Mouse (Mus musculus) heart, embryonic 16.5 days (tissue): ENCODE measurements around the gene Zfp593. TPM values are rescaled to one million over a fixed set of nuclear protein-coding genes. Genes with fewer than 3 reads are reported as not detected.

ENCODE experiments used
- ATAC-seq: fragments of 200-750 bp; cut with Nextera tagmentation; replicated peaks from 2 replicates; pipeline ENCODE4 v1.8.0; 2017; ENCODE audit warnings: moderate number of reproducible peaks; ENCODE audit not compliant: insufficient read depth, low FRiP score; ENCODE audit errors: extremely low read depth
- H3K27ac ChIP-seq: fragments of 300-500 bp; sonication (generic); 2 replicates; pipeline ENCODE4 v1.5.1; 2014; ENCODE audit warnings: mild to moderate bottlenecking, low read length, control low read depth, moderate library complexity
- H3K27me3 ChIP-seq: fragments of 300-500 bp; sonication (generic); 2 replicates; pipeline ENCODE4 v1.6.1; 2014; ENCODE audit warnings: low read length, mixed read lengths; ENCODE audit not compliant: control insufficient read depth, insufficient read depth
- H3K36me3 ChIP-seq: fragments of 300-500 bp; sonication (generic); 2 replicates; pipeline ENCODE4 v1.6.1; 2014; ENCODE audit not compliant: control insufficient read depth, insufficient read depth
- H3K4me1 ChIP-seq: fragments of 300-500 bp; sonication (generic); 2 replicates; pipeline ENCODE4 v1.6.1; 2014; ENCODE audit warnings: low read length, mixed read lengths; ENCODE audit not compliant: control insufficient read depth, insufficient read depth
- H3K4me2 ChIP-seq: fragments of 300-500 bp; sonication (generic); 2 replicates; pipeline ENCODE4 v1.6.1; 2014; ENCODE audit warnings: low read depth, mild to moderate bottlenecking, control low read depth, low read length
- H3K4me3 ChIP-seq: fragments of 300-500 bp; sonication (generic); 2 replicates; pipeline ENCODE4 v1.5.1; 2014; ENCODE audit warnings: mild to moderate bottlenecking, control low read depth, low read length
- H3K9ac ChIP-seq: fragments of 300-500 bp; sonication (generic); 2 replicates; pipeline ENCODE4 v1.6.1; 2014; ENCODE audit warnings: low read length, control low read depth
- H3K9me3 ChIP-seq: fragments of 300-500 bp; sonication (generic); replicated peaks from 2 replicates; pipeline ENCODE4 v1.6.1; 2016; ENCODE audit warnings: low read length; ENCODE audit not compliant: control insufficient read depth
- WGBS: fragments of 180-500 bp; shearing (Covaris S2); extraction: QIAGEN DNeasy Blood & Tissue Kit; methylation state at CpG from one replicate; pipeline ENCODE4 v1.1.7; 2014; 5-methylcytosine and 5-hydroxymethylcytosine counted together
- polyA plus RNA-seq: library from polyadenylated mRNA; unstranded; fragments of >200 nt; fragmentation: Nextera tagmentation; extraction: Ambion mirVana; gene quantifications from 2 replicates; pipeline ENCODE4 v1.2.1, GENCODE M21; 2015

Gene Zfp593
- 8.7 and 9.5 TPM in 2 replicates for polyA plus RNA-seq

DNA sequence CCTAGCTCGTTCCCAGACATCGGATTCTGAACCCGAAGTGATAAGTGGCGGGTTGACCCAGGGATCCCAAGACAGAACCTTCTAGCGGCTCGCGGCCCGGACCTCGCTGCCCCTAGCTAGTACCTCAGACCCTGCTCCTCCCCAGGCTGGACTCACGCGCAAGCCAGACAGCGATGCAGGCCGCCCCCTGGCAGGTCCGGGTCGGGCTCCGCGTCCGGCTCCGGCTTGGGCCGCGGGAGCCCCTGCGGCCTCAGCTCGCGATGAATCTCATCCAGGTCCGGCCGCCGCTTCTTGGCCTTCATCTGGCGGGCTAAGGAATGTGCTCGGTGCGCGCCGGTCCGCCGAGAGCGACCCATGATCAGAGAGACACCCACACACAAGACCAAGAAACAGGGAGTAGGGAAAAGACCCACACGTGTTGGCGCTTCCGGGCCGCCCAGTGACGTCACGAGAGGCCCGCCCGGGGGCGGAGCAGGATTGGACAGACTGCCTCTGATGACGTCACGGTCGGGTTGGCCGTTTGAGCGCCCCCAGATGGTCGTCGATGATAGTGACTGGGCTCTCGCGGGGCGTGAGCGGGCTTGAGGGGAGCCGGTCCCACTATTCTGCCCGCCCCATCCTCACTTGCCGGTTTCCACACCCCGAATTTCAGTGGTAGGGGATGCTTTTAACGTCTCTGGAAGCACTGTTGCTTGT lies at the start of gene Zfp593:
Gene Zfp593 (minus strand): TSS at position 445 of the 696 bp plus-strand sequence.
- Histone ChIP-seq H3K4me3 (peak within 1 kb of the TSS; percentile 89), H3K27me3 (peaks cover 23% of the 10 kb centered on the region), H3K4me2 (peak within 1 kb of the TSS; percentile 99), H3K9me3 (no peaks in the 10 kb centered on the region), H3K4me1 (peaks cover 16% of the 10 kb centered on the region), H3K36me3 (no peaks in the 10 kb centered on the region), H3K9ac (peak within 1 kb of the TSS; percentile 89), H3K27ac (no peak within 1 kb of the TSS)
- WGBS = under 1% methylated on average over 60 of the region's 60 CpGs
- peak; percentile 82 for ATAC-seq

DNA sequence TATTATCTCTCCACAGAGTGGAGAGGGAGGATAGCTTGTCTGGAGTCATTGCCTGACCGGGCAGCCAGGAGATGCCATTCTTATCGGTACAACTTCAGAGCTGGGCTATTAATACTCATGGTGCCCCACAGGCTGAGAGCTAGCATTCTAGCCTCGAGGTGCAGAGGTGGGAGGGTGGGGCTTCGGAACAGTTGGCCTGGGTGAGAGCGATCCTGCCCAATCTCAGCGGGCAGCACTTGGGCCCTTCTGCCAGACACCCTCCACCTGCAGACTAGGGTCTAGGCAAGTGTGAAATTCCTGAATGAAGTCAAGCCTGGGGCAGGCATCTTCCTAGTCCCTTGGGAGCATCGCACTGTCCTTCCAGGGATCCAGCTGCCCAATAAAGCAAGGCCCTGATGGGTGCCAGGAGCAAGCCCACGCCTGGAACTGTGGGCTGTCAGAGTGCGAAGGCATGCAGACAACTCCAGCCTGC lies 48.3 kb upstream of the Zfp593 start:
- peak overlapping the region; percentile 27 for H3K4me3 ChIP-seq
- H3K9ac ChIP-seq = peak overlapping the region; percentile 53
- H3K9me3 ChIP-seq = 0 out of 2 replicates have a peak, but pooled peaks cover 3% of the 10 kb centered on the region
- ATAC-seq = peak; percentile 95
- no peaks in the 10 kb centered on the region for H3K36me3 ChIP-seq
- peaks cover 30% of the 10 kb centered on the region for H3K4me1 ChIP-seq
- H3K4me2 ChIP-seq = peak overlapping the region; percentile 63
- 25% methylated on average over 9 of the region's 9 CpGs for WGBS
- H3K27me3 ChIP-seq = no peaks in the 10 kb centered on the region
- peak overlapping the region; percentile 97 for H3K27ac ChIP-seq

DNA sequence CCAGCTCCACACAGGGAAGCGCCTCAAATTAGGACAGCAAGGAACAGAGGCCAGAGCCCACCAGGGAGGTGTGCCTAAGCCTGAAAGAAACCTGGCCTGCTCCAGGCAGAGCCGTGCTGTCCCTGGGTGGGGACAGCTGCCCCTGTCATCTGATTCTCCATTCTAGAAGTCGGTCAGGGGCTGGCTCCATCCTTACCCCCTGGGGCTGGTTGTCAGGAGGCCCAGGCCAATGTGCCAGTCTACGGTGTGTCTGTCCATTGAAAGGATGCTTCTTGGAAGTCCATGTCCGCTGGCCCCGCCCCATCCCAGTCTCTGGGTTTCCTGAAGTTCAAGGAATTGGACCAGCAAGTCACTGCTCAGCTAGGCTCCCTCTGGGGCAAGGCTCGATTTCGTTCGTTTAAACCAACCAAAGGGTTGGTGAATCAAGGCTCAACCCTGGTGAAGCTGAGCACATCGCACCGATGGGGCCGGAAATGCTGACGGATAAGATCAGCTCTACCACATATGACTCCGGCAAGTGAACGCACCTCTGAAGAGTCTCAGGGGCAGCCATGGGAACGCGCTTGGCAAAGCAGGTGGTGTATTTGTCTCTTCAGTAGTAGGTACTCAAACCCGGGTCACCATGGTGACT lies 47.8 kb upstream of the Zfp593 start:
- peak overlapping the region; percentile 92 for H3K27ac ChIP-seq
- peak overlapping the region; percentile 33 for H3K4me3 ChIP-seq
- 0 out of 2 replicates have a peak, but pooled peaks cover 3% of the 10 kb centered on the region for H3K9me3 ChIP-seq
- no peaks in the 10 kb centered on the region for H3K36me3 ChIP-seq
- ATAC-seq = no peak
- H3K4me2 ChIP-seq = peak overlapping the region; percentile 63
- 35% methylated on average over 18 of the region's 18 CpGs for WGBS
- H3K4me1 ChIP-seq = peaks cover 33% of the 10 kb centered on the region
- H3K27me3 ChIP-seq = no peaks in the 10 kb centered on the region
- H3K9ac ChIP-seq = peak overlapping the region; percentile 47

DNA sequence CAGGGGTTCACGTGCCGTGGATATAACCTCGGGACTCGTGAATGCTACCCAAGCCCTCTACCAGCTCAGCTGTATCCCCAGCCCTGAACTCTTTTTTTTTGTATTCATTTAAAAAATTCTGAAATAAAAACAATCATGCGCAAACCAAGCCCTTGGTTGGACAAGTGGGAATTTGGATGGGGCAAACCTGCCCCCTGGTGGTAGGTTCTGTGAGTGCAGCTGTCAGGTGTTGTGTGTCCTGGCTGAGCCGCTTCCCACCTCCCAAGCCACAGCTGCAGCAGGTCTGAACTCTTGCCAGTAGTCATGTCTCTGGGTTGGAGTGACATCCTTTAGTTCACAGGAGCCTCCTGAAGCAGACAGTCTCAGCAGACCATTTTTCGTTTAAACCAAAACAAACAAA lies 46.7 kb upstream of the Zfp593 start:
- Histone ChIP-seq H3K9me3 (0 out of 2 replicates have a peak, but pooled peaks cover 3% of the 10 kb centered on the region), H3K4me3 (no peak overlapping the region), H3K27me3 (no peaks in the 10 kb centered on the region), H3K4me2 (no peak overlapping the region), H3K9ac (no peak overlapping the region), H3K36me3 (no peaks in the 10 kb centered on the region), H3K27ac (0 out of 2 replicates have a peak overlapping the region, but pooled peaks have one; percentile 92), H3K4me1 (peaks cover 32% of the 10 kb centered on the region)
- WGBS = 14% methylated on average over 7 of the region's 7 CpGs
- no peak for ATAC-seq

DNA sequence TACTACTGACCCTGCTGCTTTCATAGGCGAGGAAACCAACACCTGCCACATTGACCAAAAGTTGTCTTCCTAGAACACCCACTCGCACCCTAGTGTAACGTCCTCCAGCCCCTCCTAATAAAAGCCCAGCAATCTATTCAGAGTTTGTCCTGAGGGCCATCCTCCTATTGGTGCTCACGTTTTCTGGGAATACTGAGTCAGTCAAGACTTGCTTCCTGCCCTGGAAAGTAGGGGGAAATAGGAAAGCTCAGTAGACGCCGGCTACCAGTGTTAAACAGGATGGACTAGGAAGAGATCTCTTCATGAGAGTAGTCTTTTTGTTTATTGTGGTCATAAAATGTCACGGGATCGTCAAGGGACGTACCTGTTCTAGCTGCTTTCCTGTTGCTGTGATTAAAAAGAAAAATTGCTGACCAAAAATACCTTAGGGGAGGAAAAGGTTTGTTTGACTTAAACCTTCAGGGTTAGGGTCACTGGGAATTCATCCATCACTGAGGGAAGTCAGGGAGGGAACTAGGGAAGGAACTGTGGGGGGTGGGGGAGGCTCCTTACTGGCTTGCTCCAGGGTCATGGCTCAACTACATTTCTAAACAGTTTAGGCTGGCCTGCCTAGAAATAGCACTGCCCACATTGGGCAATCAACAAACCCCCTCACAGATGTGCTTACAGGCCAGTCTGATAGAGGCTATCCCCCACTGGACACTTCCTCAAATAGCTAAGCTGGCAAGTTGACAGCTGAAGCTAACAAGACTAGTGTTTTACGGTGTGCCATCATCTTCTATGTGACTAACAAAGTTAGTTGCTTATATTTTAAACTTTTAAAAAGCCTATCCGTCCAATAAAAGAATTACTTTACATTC lies 43.2 kb upstream of the Zfp593 start:
- H3K27me3 ChIP-seq = no peaks in the 10 kb centered on the region
- 37% methylated on average over 11 of the region's 11 CpGs for WGBS
- peaks cover 37% of the 10 kb centered on the region for H3K4me1 ChIP-seq
- H3K4me2 ChIP-seq = peak overlapping the region; percentile 83
- H3K36me3 ChIP-seq = peaks cover 3% of the 10 kb centered on the region; the same call in 1 of the 2 replicates
- peak overlapping the region; percentile 88 for H3K4me3 ChIP-seq
- H3K27ac ChIP-seq = peak overlapping the region; percentile 99
- no peak for ATAC-seq
- H3K9ac ChIP-seq = peak overlapping the region; percentile 94
- H3K9me3 ChIP-seq = no peaks in the 10 kb centered on the region

DNA sequence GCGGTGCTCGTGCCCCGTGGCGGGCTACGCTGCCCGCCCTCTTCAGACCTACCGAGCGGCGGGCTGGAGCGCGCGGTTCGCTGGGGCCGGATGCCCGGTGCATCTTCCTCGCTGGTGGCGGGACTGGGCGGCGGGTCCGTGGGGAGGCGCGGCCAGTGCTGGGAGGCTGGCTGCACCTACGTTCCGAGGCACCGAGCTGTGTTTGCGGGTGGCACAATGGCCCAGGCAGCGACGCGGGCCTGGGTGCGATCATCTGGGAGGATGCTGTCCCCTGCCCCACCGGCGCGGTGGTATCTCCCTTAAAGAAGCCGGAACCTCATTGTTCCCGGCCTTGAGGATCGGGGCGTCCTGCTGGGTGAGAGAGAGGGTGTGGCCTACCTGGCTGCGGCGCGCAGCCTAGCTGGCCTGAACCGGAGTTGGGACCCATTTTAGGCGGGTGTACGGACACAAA lies 42.2 kb upstream of the Zfp593 start, which contains the start of gene Pdik1l:
Gene Pdik1l (minus strand): TSS at position 321 of the 451 bp plus-strand sequence.
- no peaks in the 10 kb centered on the region for H3K9me3 ChIP-seq
- H3K27ac ChIP-seq = peak within 1 kb of the TSS; percentile 99
- H3K4me2 ChIP-seq = peak within 1 kb of the TSS; percentile 83
- peaks cover 8% of the 10 kb centered on the region for H3K36me3 ChIP-seq
- peaks cover 31% of the 10 kb centered on the region for H3K4me1 ChIP-seq
- peak within 1 kb of the TSS; percentile 94 for H3K9ac ChIP-seq
- no peaks in the 10 kb centered on the region for H3K27me3 ChIP-seq
- peak; percentile 70 for ATAC-seq
- H3K4me3 ChIP-seq = peak within 1 kb of the TSS; percentile 88
- 0% methylated on average over 40 of the region's 43 CpGs for WGBS

DNA sequence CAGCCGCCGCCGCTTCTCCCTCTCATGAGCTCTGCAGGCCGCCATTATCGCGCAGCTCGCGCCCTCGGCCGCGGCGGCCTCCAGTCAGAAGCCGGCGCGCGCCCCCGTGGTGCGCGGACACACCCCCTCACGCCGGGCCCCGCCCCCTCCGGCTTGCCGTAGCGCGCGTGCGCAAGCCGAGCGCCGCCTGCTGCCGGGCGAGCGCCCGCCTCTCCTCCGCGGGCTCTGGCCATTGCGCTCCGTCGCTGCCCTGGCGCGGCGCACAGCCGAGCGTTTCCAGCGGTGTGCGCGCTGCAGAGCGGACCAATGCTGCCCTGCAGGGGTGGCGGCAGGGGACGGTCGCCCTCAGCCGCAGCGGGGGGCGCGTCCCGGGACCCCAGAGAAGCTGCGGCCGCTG lies 41.8 kb upstream of the Zfp593 start:
- ATAC-seq = peak; percentile 93

DNA sequence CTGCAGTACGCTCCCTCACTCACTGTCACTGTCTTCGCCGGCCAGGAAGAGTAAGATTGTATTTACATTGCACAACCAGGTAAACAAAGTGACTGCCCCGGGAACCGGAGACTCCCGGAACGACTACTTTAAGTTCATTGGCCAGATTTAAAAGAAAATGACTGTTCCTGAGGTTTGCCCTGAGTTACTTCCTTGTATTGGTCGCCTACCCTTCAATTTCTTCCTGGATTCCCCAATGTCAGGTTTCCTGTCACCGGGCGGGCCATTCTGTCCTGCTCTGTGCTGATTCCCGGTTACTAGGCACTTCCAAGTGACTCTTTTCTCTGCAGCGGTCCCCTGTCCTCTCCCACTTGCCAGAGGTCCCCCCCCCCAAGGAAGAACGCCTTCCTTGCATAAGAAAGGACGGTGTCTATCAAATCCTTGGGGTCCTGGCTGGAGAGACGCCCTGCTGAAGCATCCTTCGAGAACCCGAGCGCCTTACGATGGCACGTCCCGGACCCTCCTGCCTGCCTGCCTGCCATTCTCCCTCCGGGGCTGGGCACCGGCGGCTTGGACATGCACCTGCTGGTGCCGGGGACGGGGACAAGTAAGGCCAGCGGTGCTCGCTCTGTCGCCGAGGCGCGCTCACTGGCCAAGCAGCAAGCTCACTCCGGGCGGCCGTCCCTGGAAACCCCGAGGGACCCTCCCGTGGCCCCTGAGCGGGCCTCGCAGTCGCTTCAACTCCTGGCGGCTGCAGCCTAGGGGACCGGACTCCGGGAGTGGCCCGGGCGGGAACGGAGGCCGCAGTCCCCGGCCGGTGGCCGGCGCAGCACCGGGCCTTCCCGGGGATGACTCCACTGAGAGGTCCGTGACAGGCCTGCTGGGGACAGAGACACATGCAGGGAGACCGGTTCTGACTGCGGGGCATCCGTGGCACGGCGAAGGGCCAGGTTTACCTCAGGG lies 41.1 kb upstream of the Zfp593 start:
- Histone ChIP-seq H3K4me1 (peaks cover 21% of the 10 kb centered on the region), H3K4me3 (peak overlapping the region; percentile 88), H3K36me3 (peaks cover 16% of the 10 kb centered on the region), H3K9ac (peak overlapping the region; percentile 93), H3K9me3 (no peaks in the 10 kb centered on the region), H3K27me3 (no peaks in the 10 kb centered on the region), H3K27ac (peak overlapping the region; percentile 80), H3K4me2 (peak overlapping the region; percentile 70)
- WGBS = 2% methylated on average over 59 of the region's 59 CpGs
- peak; percentile 52; the same call in 1 of the 2 replicates for ATAC-seq

More for the DNA sequence above, 41.8 kb upstream of the Zfp593 start:
- H3K4me2 ChIP-seq = peak overlapping the region; percentile 83
- H3K4me1 ChIP-seq = peaks cover 26% of the 10 kb centered on the region
- no peaks in the 10 kb centered on the region for H3K27me3 ChIP-seq
- H3K36me3 ChIP-seq = peaks cover 11% of the 10 kb centered on the region
- WGBS = 0% methylated on average over 59 of the region's 59 CpGs
- no peaks in the 10 kb centered on the region for H3K9me3 ChIP-seq
- H3K27ac ChIP-seq = peak overlapping the region; percentile 99
- H3K4me3 ChIP-seq = peak overlapping the region; percentile 88
- peak overlapping the region; percentile 94 for H3K9ac ChIP-seq
